Mouse (Mus musculus): ENCODE data around the gene Pik3r4. TPM values are rescaled to one million over a fixed set of nuclear protein-coding genes. Genes with fewer than 3 reads are reported as not detected.

Gene Pik3r4
- total RNA-seq, 2 experiments from 2014 or later = 4.6 to 5.0 TPM

- ATAC-seq (replicated peaks; ENCODE audit: low FRiP score, poor library complexity, severe bottlenecking) = no peak
These were observed 51.1 kb downstream of the Pik3r4 start for GRCm38 (mm10) chr9:105693854-105694253.

GRCm38 (mm10) chr9:105696818-105697564, 54.2 kb downstream of the Pik3r4 start:
- ATAC-seq (replicated peaks; ENCODE audit: low FRiP score, poor library complexity, severe bottlenecking) = no peak

- ATAC-seq (replicated peaks; ENCODE audit: low FRiP score, poor library complexity, severe bottlenecking) = no peak
These were observed 55.1 kb downstream of the Pik3r4 start for GRCm38 (mm10) chr9:105697764-105698396.

DNA sequence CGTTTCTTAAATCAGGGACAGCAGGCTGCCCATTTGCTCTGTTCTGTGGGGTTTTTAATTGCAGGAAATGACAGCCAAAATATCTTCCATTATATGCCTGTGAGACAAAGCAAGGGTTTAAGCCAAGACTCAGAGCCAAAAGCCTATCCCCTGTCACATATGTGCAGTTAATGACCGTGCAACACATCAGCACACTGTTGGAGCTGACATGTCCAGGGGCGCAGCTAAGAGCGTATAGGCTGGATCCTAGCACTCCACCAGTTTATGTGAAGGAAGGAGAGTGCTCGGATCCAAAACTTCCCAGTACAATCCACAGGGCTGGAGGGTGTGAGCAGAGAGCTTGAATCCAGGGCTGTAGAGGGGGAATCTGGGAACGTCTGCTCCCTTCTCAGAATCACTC, 57.9 kb downstream of the Pik3r4 start:
- no peak for ATAC-seq (replicated peaks; ENCODE audit: low FRiP score, poor library complexity, severe bottlenecking)

- no peak for ATAC-seq (replicated peaks; ENCODE audit: low FRiP score, poor library complexity, severe bottlenecking)
These were observed 59.2 kb downstream of the Pik3r4 start for GRCm38 (mm10) chr9:105701966-105702365.

DNA sequence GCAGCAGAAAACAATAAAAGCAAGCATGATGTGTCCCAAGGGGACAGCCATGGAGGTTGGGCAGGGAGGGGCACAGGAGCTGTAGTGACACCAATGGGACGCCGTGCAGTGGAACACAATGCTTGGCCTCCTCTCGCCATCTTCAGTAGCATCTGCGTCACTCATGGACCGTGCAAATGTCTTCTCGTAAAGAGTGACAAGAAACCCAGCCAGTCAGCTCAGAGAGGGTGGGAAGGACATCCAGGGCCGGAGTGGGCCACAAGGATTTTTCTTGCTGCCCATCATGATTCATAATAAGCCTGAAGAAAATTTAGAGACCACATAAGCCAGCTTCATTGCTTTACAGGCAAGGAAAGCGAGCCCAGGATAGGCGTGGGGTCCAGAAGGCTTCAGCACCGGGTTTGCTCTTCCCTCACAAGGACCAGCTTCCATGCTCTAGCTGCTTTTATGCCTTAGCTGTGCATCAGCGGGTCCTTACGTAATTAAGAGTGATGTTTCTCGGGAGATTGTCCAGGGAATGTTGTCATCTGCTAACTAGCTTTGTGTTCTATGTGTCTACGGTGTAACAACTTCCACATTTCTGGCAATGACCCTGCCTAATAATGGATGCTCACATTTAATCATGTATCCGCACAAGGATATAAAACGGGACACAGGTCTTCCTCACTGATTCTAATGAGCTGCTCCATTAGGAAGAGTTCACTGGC, 61.6 kb downstream of the Pik3r4 start:
- no peak for ATAC-seq (replicated peaks; ENCODE audit: low FRiP score, poor library complexity, severe bottlenecking)

- no peak for ATAC-seq (replicated peaks; ENCODE audit: low FRiP score, poor library complexity, severe bottlenecking)
These were observed 62.2 kb downstream of the Pik3r4 start for GRCm38 (mm10) chr9:105705011-105705410.

- ATAC-seq (replicated peaks; ENCODE audit: low FRiP score, poor library complexity, severe bottlenecking) = no peak
These were observed 69.3 kb downstream of the Pik3r4 start for GRCm38 (mm10) chr9:105712049-105712448.

- ATAC-seq (replicated peaks; ENCODE audit: low FRiP score, poor library complexity, severe bottlenecking) = no peak
These were observed 76.6 kb downstream of the Pik3r4 start for GRCm38 (mm10) chr9:105719367-105719766.

DNA sequence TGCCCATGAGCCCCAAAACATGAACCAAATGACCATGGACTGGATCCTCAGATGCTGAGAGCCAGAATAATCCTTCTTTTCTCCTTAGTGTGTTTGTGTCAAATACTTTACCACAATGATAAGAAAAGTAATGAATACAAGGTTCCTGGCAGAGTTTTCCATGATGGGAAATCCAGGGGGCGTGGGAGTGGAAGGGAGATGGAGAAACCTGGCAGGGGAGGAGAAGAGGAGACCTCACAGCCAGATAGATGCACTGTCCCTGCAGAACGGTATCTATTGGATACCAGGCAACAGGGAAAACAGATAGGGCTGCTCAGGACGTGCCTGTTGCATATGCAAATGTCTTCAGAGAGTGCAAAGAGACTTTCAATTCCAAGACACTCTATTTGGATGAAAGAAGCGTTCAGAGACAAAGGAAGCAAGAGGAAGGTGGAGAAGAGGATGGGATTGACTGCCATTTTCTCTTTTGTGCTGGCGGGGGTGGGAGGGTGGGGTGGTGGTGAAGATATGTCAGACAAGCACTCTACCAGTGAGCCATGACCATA, 77.1 kb downstream of the Pik3r4 start:
- ATAC-seq (replicated peaks; ENCODE audit: low FRiP score, poor library complexity, severe bottlenecking) = no peak

- no peak for ATAC-seq (replicated peaks; ENCODE audit: low FRiP score, poor library complexity, severe bottlenecking)
These were observed 77.7 kb downstream of the Pik3r4 start for GRCm38 (mm10) chr9:105720430-105720829.

DNA sequence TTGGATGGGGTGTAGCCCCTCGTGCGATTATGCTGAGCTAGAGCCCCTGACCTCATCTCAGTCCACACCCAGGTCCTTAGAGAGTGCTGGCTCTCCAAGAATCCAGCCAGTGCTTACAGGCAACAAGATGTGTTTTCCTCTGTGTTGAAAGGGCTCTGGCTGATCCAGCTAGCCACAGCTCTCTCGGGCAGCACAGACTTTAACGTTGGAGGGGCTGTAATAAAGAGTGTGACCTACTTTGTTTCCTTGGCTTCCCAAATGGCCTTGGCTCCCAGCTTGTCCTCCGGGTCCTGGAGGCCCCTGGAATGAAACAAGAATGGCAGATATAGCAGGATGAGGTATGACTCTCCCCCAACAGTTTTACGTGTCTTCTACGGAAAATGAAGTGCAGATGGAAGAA, 89.2 kb downstream of the Pik3r4 start:
- ATAC-seq (replicated peaks; ENCODE audit: low FRiP score, poor library complexity, severe bottlenecking) = no peak

DNA sequence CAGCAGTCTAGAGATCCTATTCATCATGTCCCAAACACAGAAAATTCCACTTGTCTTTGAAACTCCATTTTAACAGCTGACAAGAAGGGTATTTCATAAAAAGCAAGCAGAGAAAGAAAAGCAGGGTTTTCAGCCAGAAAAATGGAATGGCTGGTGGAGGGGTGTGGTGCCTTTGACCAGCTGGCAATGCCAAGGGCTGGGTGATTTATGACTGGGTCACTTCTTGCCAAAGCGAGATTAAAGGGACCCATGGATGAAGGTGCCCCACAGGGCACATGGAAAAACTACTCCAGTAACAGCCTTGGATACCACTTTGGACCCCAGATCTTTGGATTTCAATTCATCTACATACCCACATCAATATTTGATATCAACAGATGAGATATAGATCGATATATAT, 91.9 kb downstream of the Pik3r4 start:
- ATAC-seq (replicated peaks; ENCODE audit: low FRiP score, poor library complexity, severe bottlenecking) = no peak

DNA sequence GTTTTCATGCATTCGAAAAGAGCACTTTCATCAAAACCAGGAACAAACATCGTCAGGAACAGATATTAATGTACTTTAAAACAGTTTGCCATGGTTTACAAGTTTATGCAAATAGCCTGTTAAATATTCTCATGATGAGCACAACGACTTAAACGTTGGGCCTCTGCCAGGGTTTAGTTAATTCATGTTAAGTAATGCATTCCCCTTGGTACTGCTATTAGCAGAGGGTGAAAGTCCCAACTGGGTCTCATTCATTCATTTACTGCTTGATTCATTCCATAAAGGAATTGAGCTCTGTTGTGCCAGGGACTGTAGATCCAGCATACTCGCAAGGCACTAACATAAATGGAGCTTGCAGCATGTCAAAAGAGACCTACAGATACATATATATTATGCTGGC, 92.4 kb downstream of the Pik3r4 start:
- no peak for ATAC-seq (replicated peaks; ENCODE audit: low FRiP score, poor library complexity, severe bottlenecking)

Other genes with a start within 250 kb of the Pik3r4 start
- gene Aste1, start 247.6 kb upstream of the Pik3r4 start, total RNA-seq (2015; ENCODE audit: low replicate concordance) = 6.5 TPM in 1 of 2 replicates, not detected in the other
- gene Aste1, start 247.6 kb upstream of the Pik3r4 start, total RNA-seq (2017; ENCODE audit: low replicate concordance) = 3.6 and 7.5 TPM in 2 replicates
- not detected in 2 replicates for gene Nek11, start 247.5 kb upstream of the Pik3r4 start, total RNA-seq (2015; ENCODE audit: low replicate concordance)
- gene Nek11, start 247.5 kb upstream of the Pik3r4 start, total RNA-seq (2017; ENCODE audit: low replicate concordance) = not detected in 2 replicates
- gene Atp2c1, start 115.7 kb upstream of the Pik3r4 start, total RNA-seq (2015; ENCODE audit: low replicate concordance) = 13.0 and 28.1 TPM in 2 replicates
- gene Atp2c1, start 115.7 kb upstream of the Pik3r4 start, total RNA-seq (2017; ENCODE audit: low replicate concordance) = 25.2 and 37.4 TPM in 2 replicates
- gene Col6a6, start 185.2 kb downstream of the Pik3r4 start, total RNA-seq (2015; ENCODE audit: low replicate concordance) = not detected in 2 replicates
- not detected in 2 replicates for gene Col6a6, start 185.2 kb downstream of the Pik3r4 start, total RNA-seq (2017; ENCODE audit: low replicate concordance)

All from erythroid progenitor cell, adult 5-6 weeks (primary cell).